Mouse (Mus musculus) liver, adult 2 months (tissue): ENCODE data around the gene U2af1. TPM values are rescaled to one million over a fixed set of nuclear protein-coding genes. Genes with fewer than 3 reads are reported as not detected.

Experiments used
- DNase-seq: peaks from one replicate; pipeline ENCODE4 v3.0.0-alpha.2; 2011; ENCODE audit warnings: low read depth, low spot score; ENCODE audit errors: extremely low read depth
- H3K27ac ChIP-seq: fragments of 200-500 bp; replicated peaks from 2 replicates; pipeline ENCODE4 v1.5.1; 2012; ENCODE audit warnings: low read depth, mild to moderate bottlenecking, control low read depth, inconsistent platforms, low read length; ENCODE audit not compliant: insufficient read depth
- H3K27me3 ChIP-seq: fragments of 200-500 bp; 2 replicates; pipeline ENCODE4 v1.6.1; 2012; ENCODE audit warnings: mild to moderate bottlenecking, moderate library complexity, low read length, inconsistent platforms; ENCODE audit not compliant: control insufficient read depth, insufficient read depth
- H3K36me3 ChIP-seq: fragments of 200-500 bp; 2 replicates; pipeline ENCODE4 v1.6.1; 2012; ENCODE audit warnings: low read length, inconsistent platforms; ENCODE audit not compliant: control insufficient read depth, insufficient read depth
- H3K4me1 ChIP-seq: fragments of 200-500 bp; 2 replicates; pipeline ENCODE4 v1.6.1; 2011; ENCODE audit warnings: low read length; ENCODE audit not compliant: control insufficient read depth, insufficient read depth
- H3K4me3 ChIP-seq: fragments of 200-500 bp; 2 replicates; pipeline ENCODE4 v1.5.1; 2011; ENCODE audit warnings: low read depth, mild to moderate bottlenecking, control low read depth, low read length, moderate library complexity; ENCODE audit not compliant: insufficient read depth
- H3K79me2 ChIP-seq: fragments of 200-500 bp; 2 replicates; pipeline ENCODE4 v1.6.1; 2012; ENCODE audit warnings: inconsistent platforms, mild to moderate bottlenecking, low read length, moderate library complexity; ENCODE audit not compliant: control insufficient read depth, insufficient read depth
- H3K9ac ChIP-seq: fragments of 200-500 bp; 2 replicates; pipeline ENCODE4 v1.6.1; 2012; ENCODE audit warnings: low read depth, mild to moderate bottlenecking, control low read depth, inconsistent platforms, low read length
- CTCF ChIP-seq: fragments of 200-500 bp; IDR thresholded peaks from 2 replicates; pipeline ENCODE4 v1.5.1; 2011; ENCODE audit warnings: low read depth, low read length, control low read depth
- POLR2A ChIP-seq: fragments of 200-500 bp; IDR thresholded peaks from 2 replicates; pipeline ENCODE4 v1.6.1; 2011; ENCODE audit warnings: low read length, control low read depth; ENCODE audit not compliant: insufficient read depth; ENCODE audit errors: extremely low read depth
- WGBS: fragments of 180-500 bp; shearing (Covaris S2); methylation state at CpG from one replicate; pipeline ENCODE4 v1.1.7; 2018; 5-methylcytosine and 5-hydroxymethylcytosine counted together
- polyA plus RNA-seq: library from polyadenylated mRNA; depleted of rRNA; stranded (reverse); fragments of >200 nt; gene quantifications from 2 replicates; pipeline ENCODE4 v1.2.3, GENCODE M21; 2012
- total RNA-seq: library from RNA; depleted of rRNA; stranded (reverse); fragments of >200 nt; gene quantifications from 2 replicates; pipeline ENCODE4 v1.2.3, GENCODE M21; 2014

The U2af1 gene
- total and polyA plus RNA-seq, 2 experiments: 42.7 to 53.5 TPM

GRCm38 (mm10) chr17:31694949-31695348, 36.3 kb upstream of the U2af1 start:
- 90% methylated on average over 1 of the region's 1 CpGs for WGBS
- H3K9ac ChIP-seq: no peak overlapping the region
- H3K4me3 ChIP-seq: no peak overlapping the region
- no peaks in the 10 kb centered on the region for H3K27me3 ChIP-seq
- H3K36me3 ChIP-seq: no peaks in the 10 kb centered on the region
- no peaks in the 10 kb centered on the region for H3K79me2 ChIP-seq
- DNase-seq: no peak
- no peak overlapping the region for H3K27ac ChIP-seq
- no peaks in the 10 kb centered on the region for H3K4me1 ChIP-seq
- TF ChIP-seq POLR2A: no peak
- no peak for TF ChIP-seq CTCF

GRCm38 (mm10) chr17:31694023-31694376, 35.3 kb upstream of the U2af1 start:
- no peaks in the 10 kb centered on the region for H3K4me1 ChIP-seq
- H3K4me3 ChIP-seq: no peak overlapping the region
- no peak for DNase-seq
- H3K27ac ChIP-seq: no peak overlapping the region
- no peaks in the 10 kb centered on the region for H3K79me2 ChIP-seq
- no peak for TF ChIP-seq POLR2A
- no peak for TF ChIP-seq CTCF
- 67% methylated on average over 7 of the region's 7 CpGs for WGBS
- H3K36me3 ChIP-seq: no peaks in the 10 kb centered on the region
- no peaks in the 10 kb centered on the region for H3K27me3 ChIP-seq
- no peak overlapping the region for H3K9ac ChIP-seq

GRCm38 (mm10) chr17:31693330-31694022, 34.8 kb upstream of the U2af1 start:
- WGBS: 8% methylated on average over 20 of the region's 20 CpGs

GRCm38 (mm10) chr17:31692918-31693317, 34.2 kb upstream of the U2af1 start:
- Histone ChIP-seq H3K27me3 (no peaks in the 10 kb centered on the region), H3K79me2 (no peaks in the 10 kb centered on the region), H3K36me3 (no peaks in the 10 kb centered on the region), H3K4me3 (no peak overlapping the region), H3K9ac (no peak overlapping the region), H3K27ac (no peak overlapping the region), H3K4me1 (no peaks in the 10 kb centered on the region)
- WGBS: 40% methylated on average over 5 of the region's 5 CpGs
- TF ChIP-seq CTCF (no peak), POLR2A (no peak)
- no peak for DNase-seq

More at GRCm38 (mm10) chr17:31693330-31694022, 34.8 kb upstream of the U2af1 start:
- Histone ChIP-seq H3K4me3 (no peak overlapping the region), H3K27me3 (no peaks in the 10 kb centered on the region), H3K9ac (no peak overlapping the region), H3K27ac (no peak overlapping the region), H3K79me2 (no peaks in the 10 kb centered on the region), H3K36me3 (no peaks in the 10 kb centered on the region), H3K4me1 (no peaks in the 10 kb centered on the region)
- TF ChIP-seq POLR2A (no peak), CTCF (peak; percentile 88)
- peak; percentile 44 for DNase-seq

- WGBS: 27% methylated on average over 1 of the region's 1 CpGs
- H3K4me1 ChIP-seq: no peaks in the 10 kb centered on the region
- no peaks in the 10 kb centered on the region for H3K36me3 ChIP-seq
- H3K27me3 ChIP-seq: no peaks in the 10 kb centered on the region
- TF ChIP-seq CTCF (no peak), POLR2A (no peak)
- no peak overlapping the region for H3K9ac ChIP-seq
- no peaks in the 10 kb centered on the region for H3K79me2 ChIP-seq
- no peak overlapping the region for H3K27ac ChIP-seq
- H3K4me3 ChIP-seq: no peak overlapping the region
- DNase-seq: peak; percentile 50
These were observed 30.9 kb upstream of the U2af1 start for GRCm38 (mm10) chr17:31689606-31690005.

- H3K79me2 ChIP-seq: no peaks in the 10 kb centered on the region
- TF ChIP-seq CTCF (no peak), POLR2A (no peak)
- WGBS: 68% methylated on average over 9 of the region's 9 CpGs
- peak; percentile 10 for DNase-seq
- no peaks in the 10 kb centered on the region for H3K36me3 ChIP-seq
- no peak overlapping the region for H3K27ac ChIP-seq
- no peaks in the 10 kb centered on the region for H3K27me3 ChIP-seq
- H3K4me1 ChIP-seq: no peaks in the 10 kb centered on the region
- no peak overlapping the region for H3K9ac ChIP-seq
- no peak overlapping the region for H3K4me3 ChIP-seq
These were observed 29.4 kb upstream of the U2af1 start for GRCm38 (mm10) chr17:31688112-31688511.
